Mouse (Mus musculus) kidney, postnatal 0 days (tissue): Measurements from ENCODE around the gene Stx8. TPM values are rescaled to one million over a fixed set of nuclear protein-coding genes. Genes with fewer than 3 reads are reported as not detected.
A peak's percentile ranks its signal among the peaks of the same experiment; 100 is the strongest.

Experiments
- ATAC-seq: fragments of 200-750 bp; cut with Nextera tagmentation; replicated peaks from 2 replicates; pipeline ENCODE4 v1.8.0; 2017; ENCODE audit warnings: low read depth, moderate number of reproducible peaks, moderate TSS enrichment, moderate library complexity; ENCODE audit not compliant: low FRiP score
- DNase-seq: peaks from one replicate; pipeline ENCODE4 v3.0.0-alpha.2; 2016; ENCODE audit warnings: low spot score
- H3K27ac ChIP-seq: fragments of 300-500 bp; sonication (generic); 2 replicates; pipeline ENCODE4 v1.5.1; 2014; ENCODE audit warnings: mild to moderate bottlenecking
- H3K27me3 ChIP-seq: fragments of 300-500 bp; sonication (generic); 2 replicates; pipeline ENCODE4 v1.6.1; 2014; ENCODE audit warnings: low read length, mixed read lengths; ENCODE audit not compliant: insufficient read depth
- H3K36me3 ChIP-seq: fragments of 300-500 bp; sonication (generic); 2 replicates; pipeline ENCODE4 v1.6.1; 2014; ENCODE audit warnings: low read length, mixed read lengths; ENCODE audit not compliant: insufficient read depth
- H3K4me1 ChIP-seq: fragments of 300-500 bp; sonication (generic); replicated peaks from 2 replicates; pipeline ENCODE4 v1.6.1; 2014; ENCODE audit warnings: antibody characterized with exemption, low read length, mixed read lengths; ENCODE audit not compliant: insufficient read depth
- H3K4me2 ChIP-seq: fragments of 300-500 bp; sonication (generic); 2 replicates; pipeline ENCODE4 v1.6.1; 2014; ENCODE audit warnings: mild to moderate bottlenecking, low read length, moderate library complexity, mixed read lengths
- H3K4me3 ChIP-seq: fragments of 300-500 bp; sonication (generic); replicated peaks from 2 replicates; pipeline ENCODE4 v1.5.1; 2014; ENCODE audit warnings: low read depth, low read length
- H3K9ac ChIP-seq: fragments of 300-500 bp; sonication (generic); 2 replicates; pipeline ENCODE4 v1.6.1; 2014; ENCODE audit warnings: low read depth, low read length
- H3K9me3 ChIP-seq: fragments of 300-500 bp; sonication (generic); replicated peaks from 2 replicates; pipeline ENCODE4 v1.6.1; 2016; ENCODE audit warnings: low read length, inconsistent platforms, mixed read lengths
- CTCF ChIP-seq: IDR thresholded peaks from 2 replicates; pipeline ENCODE4 v1.5.1; 2016; ENCODE audit warnings: antibody characterized with exemption, low read depth, mild to moderate bottlenecking, moderate library complexity
- WGBS: fragments of 180-500 bp; shearing (Covaris S2); extraction: QIAGEN DNeasy Blood & Tissue Kit; methylation state at CpG from one replicate; pipeline ENCODE4 v1.1.7; 2014; 5-methylcytosine and 5-hydroxymethylcytosine counted together
- polyA plus RNA-seq: library from polyadenylated mRNA; unstranded; fragments of >200 nt; fragmentation: Nextera tagmentation; extraction: Ambion mirVana; gene quantifications from 2 replicates; pipeline ENCODE4 v1.2.1, GENCODE M21; 2015

Gene Stx8
- polyA plus RNA-seq, 1 experiment from 2014 or later: 84.5 TPM

GRCm38 (mm10) chr11:67948229-67948628 lies 17.8 kb upstream of the Stx8 start:
- TF ChIP-seq CTCF: no peak
- Histone ChIP-seq H3K27ac (peak overlapping the region; percentile 37; the same call in 1 of the 2 replicates), H3K9ac (no peak overlapping the region), H3K36me3 (no peaks in the 10 kb centered on the region), H3K4me3 (no peak overlapping the region), H3K4me1 (0 out of 2 replicates have a peak, but pooled peaks cover 6% of the 10 kb centered on the region), H3K27me3 (no peaks in the 10 kb centered on the region), H3K9me3 (no peaks in the 10 kb centered on the region), H3K4me2 (no peak overlapping the region)
- 33% methylated on average over 3 of the region's 3 CpGs for WGBS
- DNase-seq: peak; percentile 9
- ATAC-seq: no peak

GRCm38 (mm10) chr11:67949475-67949874 lies 16.5 kb upstream of the Stx8 start:
- no peak for TF ChIP-seq CTCF

GRCm38 (mm10) chr11:67953604-67954003 lies 12.4 kb upstream of the Stx8 start:
- Histone ChIP-seq H3K4me1 (no peaks in the 10 kb centered on the region), H3K4me2 (no peak overlapping the region), H3K4me3 (no peak overlapping the region), H3K9ac (no peak overlapping the region), H3K27ac (no peak overlapping the region), H3K27me3 (no peaks in the 10 kb centered on the region), H3K9me3 (no peaks in the 10 kb centered on the region), H3K36me3 (no peaks in the 10 kb centered on the region)
- 38% methylated on average over 5 of the region's 5 CpGs for WGBS
- DNase-seq (peak; percentile 16), ATAC-seq (no peak)
- no peak for TF ChIP-seq CTCF

More at GRCm38 (mm10) chr11:67949475-67949874, 16.5 kb upstream of the Stx8 start:
- Histone ChIP-seq H3K4me1 (0 out of 2 replicates have a peak, but pooled peaks cover 6% of the 10 kb centered on the region), H3K27ac (no peak overlapping the region), H3K9me3 (no peaks in the 10 kb centered on the region), H3K4me3 (no peak overlapping the region), H3K27me3 (no peaks in the 10 kb centered on the region), H3K9ac (no peak overlapping the region), H3K4me2 (no peak overlapping the region), H3K36me3 (no peaks in the 10 kb centered on the region)
- ATAC-seq (no peak), DNase-seq (no peak)
- 84% methylated on average over 9 of the region's 9 CpGs for WGBS

- 85% methylated on average over 6 of the region's 6 CpGs for WGBS
- ATAC-seq (no peak), DNase-seq (no peak)
- Histone ChIP-seq H3K9ac (no peak overlapping the region), H3K36me3 (no peaks in the 10 kb centered on the region), H3K4me2 (no peak overlapping the region), H3K4me1 (no peaks in the 10 kb centered on the region), H3K27me3 (no peaks in the 10 kb centered on the region), H3K4me3 (no peak overlapping the region), H3K9me3 (no peaks in the 10 kb centered on the region), H3K27ac (no peak overlapping the region)
- TF ChIP-seq CTCF: no peak
These were observed 11.6 kb upstream of the Stx8 start for GRCm38 (mm10) chr11:67954413-67954812.

- H3K9me3 ChIP-seq: no peaks in the 10 kb centered on the region
- no peaks in the 10 kb centered on the region for H3K27me3 ChIP-seq
- H3K36me3 ChIP-seq: no peaks in the 10 kb centered on the region
- TF ChIP-seq CTCF: peak; percentile 50
- DNase-seq (peak; percentile 28), ATAC-seq (no peak)
- no peak overlapping the region for H3K4me2 ChIP-seq
- H3K27ac ChIP-seq: no peak overlapping the region
- no peak overlapping the region for H3K9ac ChIP-seq
- 70% methylated on average over 6 of the region's 6 CpGs for WGBS
- no peak overlapping the region for H3K4me3 ChIP-seq
- H3K4me1 ChIP-seq: 0 out of 2 replicates have a peak, but pooled peaks cover 12% of the 10 kb centered on the region
These were observed 1.9 kb upstream of the Stx8 start for GRCm38 (mm10) chr11:67964110-67964509.

GRCm38 (mm10) chr11:67965242-67965883 lies 630 bp upstream of the Stx8 start, which contains the start of gene Cfap52:
Cfap52 (minus strand) TSS chr11:67965651.
- H3K27me3 ChIP-seq: no peaks in the 10 kb centered on the region
- 0 out of 2 replicates have a peak, but pooled peaks cover 12% of the 10 kb centered on the region for H3K4me1 ChIP-seq
- peak within 1 kb of the TSS; percentile 58 for H3K4me3 ChIP-seq
- no peak for TF ChIP-seq CTCF
- peak; percentile 68; the same call in 1 of the 2 replicates for ATAC-seq
- 7% methylated on average over 15 of the region's 15 CpGs for WGBS
- no peaks in the 10 kb centered on the region for H3K9me3 ChIP-seq
- H3K9ac ChIP-seq: peak within 1 kb of the TSS; percentile 69
- H3K36me3 ChIP-seq: no peaks in the 10 kb centered on the region
- H3K27ac ChIP-seq: 0 out of 2 replicates have a peak within 1 kb of the TSS, but pooled peaks have one; percentile 42
- H3K4me2 ChIP-seq: peak within 1 kb of the TSS; percentile 74
- peak; percentile 82 for DNase-seq
